Mouse (Mus musculus) gastrocnemius, adult 8-10 months (tissue): Measurements from ENCODE around the gene 1700001C02Rik. TPM values are rescaled to one million over a fixed set of nuclear protein-coding genes. Genes with fewer than 3 reads are reported as not detected.

Experiments used
- DNase-seq, 2 experiments: peaks; one replicate each; pipeline ENCODE4 v3.0.0; 2022; ENCODE audit warnings: low spot score in 2 of 2
- total RNA-seq, 4 experiments: library from RNA; stranded (reverse); gene quantifications; 2 replicates each; pipeline ENCODE4 v1.2.4; 2022

The 1700001C02Rik gene
- total RNA-seq, 4 experiments from 2014 or later: not detected

DNA sequence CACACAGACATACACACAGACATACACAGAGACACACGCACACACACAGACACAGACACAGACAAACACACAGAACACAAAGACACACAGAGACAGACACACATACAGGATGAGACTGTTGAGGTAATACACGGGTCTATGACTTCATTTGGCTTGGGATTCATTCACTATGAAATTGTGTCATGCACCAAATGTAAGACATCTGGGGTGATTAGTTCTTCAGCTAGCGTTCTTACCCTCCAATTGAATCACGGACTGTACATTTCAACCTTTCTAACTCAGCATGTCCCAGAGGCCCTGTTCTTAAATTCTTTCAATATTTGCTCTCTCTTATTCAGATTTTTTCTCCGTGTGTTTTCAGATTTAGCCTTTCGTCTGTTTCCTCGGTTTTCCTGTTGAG lies 28.8 kb downstream of the 1700001C02Rik start:
- no peak for DNase-seq

DNA sequence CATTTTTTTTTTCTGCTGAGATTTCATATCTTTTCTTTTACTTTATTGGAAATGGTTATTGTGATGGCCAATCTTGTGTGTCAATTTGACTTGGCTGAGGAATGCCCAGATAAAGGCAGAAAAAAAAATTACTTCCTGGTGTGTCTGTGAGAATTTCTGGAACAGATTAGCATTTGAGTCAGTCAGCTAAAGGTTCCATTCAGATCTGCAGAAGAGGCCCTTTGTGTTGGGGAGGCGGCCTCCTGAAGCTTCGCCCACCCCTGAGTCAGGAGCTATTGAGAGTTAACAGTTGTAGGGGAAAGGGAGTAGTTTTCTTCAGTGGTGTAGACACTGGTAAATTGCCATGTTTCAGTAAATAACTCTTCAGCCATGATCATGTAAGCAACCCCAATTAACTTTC lies 29.4 kb downstream of the 1700001C02Rik start:
- DNase-seq: no peak

DNA sequence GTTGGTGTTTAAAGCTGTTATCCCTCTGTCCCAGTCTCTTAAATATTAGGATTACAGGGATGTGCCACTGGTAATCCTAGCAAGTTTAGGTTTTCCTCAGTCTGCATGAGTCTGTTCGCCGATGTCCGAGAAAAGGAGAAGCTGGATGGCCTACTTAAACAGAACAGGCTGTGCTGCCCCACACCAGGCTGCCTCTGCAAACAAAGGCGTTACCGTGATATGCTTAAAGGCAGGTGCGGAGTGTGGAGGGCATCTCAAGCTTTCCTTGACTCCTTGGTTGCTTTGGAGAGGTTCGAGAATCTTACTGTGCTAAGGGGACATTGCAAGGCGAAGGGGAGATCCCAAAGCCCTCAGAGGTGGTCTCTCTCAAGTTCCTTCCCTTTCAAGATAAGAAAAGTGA lies 31.0 kb downstream of the 1700001C02Rik start:
- no peak for DNase-seq

DNA sequence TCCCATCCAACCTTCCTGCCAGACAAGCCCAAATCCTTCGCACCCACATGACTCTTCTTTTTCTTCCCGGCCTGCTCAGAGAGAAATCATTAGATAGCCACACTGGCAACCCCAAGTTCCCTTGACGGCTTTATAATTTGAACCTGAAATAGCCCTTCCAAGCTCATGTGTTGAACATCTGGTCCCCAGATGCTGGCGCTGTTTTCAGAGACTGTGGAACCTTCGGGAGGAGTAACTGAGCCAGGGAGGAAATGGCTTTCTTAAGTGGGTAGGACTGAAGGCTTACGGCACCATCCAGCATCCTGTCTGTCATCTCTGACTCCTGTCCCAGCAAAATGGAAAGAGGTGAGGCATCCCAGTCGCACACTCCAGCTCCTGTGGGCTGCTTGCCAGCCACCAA lies 31.5 kb downstream of the 1700001C02Rik start:
- no peak for DNase-seq

DNA sequence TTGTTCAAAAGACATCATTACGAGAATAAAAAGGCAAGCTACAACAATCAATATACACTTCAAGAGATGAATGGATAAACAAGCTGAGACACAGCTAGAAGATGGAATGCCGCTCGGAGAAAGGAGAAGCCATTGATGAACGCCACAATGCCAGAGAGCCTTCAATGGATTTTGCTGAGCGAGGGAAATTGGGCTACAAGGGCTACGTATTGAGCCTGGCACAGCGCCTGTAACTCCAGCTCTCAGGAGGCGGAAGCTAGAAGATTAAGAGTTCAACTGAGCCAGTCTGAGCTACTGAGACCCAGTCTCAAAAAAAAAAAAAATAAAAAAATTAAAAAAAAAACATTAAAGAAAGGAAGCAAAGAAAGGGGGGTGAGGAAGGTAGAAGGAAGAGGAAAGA lies 47.3 kb downstream of the 1700001C02Rik start:
- DNase-seq: no peak

DNA sequence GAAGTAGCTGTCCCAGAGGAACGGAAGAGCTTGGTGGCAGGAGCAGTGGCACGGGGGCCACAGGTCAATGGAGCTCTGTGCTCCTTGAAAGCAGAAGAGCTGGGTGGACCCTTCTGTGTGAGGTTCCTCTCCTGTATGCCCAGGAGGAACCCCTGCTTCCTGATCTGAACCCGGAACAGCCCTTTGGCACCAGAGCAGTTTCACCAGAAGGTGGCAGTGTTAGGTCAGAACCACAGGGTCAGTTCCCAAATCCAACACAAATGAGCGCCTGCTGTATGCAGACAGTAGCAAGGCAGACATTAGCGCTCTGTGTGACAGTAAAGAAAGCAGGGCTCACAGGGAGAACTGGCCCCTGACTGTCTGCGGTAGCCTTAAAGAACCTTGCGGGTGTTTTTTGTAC lies 50.5 kb downstream of the 1700001C02Rik start:
- DNase-seq: no peak

- DNase-seq: no peak
Measured at GRCm38 (mm10) chr5:30518108-30518507, 52.3 kb downstream of the 1700001C02Rik start.

DNA sequence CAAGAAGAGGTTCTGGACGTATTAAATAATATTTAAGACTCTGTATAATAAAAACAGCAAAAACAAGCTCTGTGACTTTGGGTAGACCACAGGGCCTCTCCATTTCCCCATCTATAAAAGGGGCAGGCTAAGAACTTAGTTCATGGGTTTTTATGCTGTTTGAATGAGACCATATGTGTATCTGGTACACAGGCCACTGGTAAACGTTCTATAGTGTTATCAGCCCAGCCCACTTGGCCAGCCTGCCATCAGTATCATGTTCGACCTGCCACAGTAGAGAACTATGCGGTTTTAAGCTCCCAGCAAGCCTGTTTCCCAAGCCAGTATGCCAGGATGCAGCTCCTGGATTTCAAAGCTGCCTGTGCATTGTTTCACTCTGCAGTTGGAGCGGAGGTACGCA lies 52.7 kb downstream of the 1700001C02Rik start:
- DNase-seq: no peak

- no peak for DNase-seq
Measured at GRCm38 (mm10) chr5:30519494-30519893, 53.6 kb downstream of the 1700001C02Rik start.

- DNase-seq: no peak
Measured at GRCm38 (mm10) chr5:30520214-30520732, 54.4 kb downstream of the 1700001C02Rik start.

DNA sequence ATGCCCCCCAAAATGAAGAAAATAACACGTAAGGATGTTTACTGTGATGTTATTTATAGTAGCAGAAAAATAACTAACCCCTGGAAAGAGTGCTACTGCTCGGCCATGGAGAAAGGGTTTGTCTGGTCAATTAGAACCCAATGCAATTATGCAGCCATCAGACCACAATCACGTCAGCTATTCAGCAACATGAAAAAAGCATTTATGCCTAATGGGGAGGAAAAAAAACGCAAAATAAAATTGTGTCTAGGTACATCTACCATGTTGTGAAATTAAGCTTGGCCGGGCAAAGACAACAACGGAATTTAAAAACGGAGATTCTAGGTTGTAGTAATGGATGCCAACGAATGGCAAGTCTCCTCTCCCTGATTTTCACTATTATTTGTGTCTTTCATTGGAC lies 56.6 kb downstream of the 1700001C02Rik start:
- DNase-seq: no peak

DNA sequence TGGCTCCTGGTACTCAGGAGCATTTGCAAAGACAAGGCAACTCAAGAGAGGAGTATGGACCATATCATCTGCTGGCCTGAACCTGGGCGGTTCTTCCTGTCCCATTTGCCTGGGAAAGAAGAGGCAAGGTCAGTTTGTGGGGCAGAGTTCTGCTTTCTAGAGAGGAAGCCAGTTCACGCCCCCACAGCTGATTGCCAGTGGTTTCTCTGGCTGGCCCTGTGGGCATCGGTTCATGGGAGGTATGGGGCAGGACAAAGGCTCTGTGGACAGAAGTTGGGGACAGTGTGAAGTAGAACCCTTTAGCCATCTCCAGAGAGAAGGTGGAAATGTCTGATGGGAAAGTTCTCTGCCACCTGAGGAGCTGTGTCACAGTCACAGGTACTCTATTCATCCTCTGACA lies 57.3 kb downstream of the 1700001C02Rik start:
- no peak for DNase-seq

DNA sequence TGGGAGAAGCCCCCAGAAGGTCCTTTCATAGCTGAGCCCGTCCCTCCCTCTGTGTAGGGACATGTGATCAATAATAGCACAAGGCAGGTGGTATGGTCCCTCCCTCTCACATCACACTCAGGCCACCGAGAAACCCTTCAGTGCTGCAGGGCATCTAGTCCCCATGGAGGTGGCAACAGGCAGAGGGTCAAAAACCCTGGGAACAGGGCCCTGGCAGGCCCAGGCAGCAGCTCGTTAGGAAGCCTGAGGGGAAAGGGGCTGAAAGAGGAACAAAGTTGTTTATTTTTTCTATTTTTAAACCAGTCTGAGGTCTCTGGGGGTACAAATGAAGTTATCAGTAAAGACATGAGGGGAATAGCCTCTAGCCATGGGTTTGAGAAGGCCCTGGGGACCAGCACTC lies 58.4 kb downstream of the 1700001C02Rik start:
- DNase-seq: no peak

GRCm38 (mm10) chr5:30525920-30526836 lies 60.3 kb downstream of the 1700001C02Rik start:
- DNase-seq: no peak

DNA sequence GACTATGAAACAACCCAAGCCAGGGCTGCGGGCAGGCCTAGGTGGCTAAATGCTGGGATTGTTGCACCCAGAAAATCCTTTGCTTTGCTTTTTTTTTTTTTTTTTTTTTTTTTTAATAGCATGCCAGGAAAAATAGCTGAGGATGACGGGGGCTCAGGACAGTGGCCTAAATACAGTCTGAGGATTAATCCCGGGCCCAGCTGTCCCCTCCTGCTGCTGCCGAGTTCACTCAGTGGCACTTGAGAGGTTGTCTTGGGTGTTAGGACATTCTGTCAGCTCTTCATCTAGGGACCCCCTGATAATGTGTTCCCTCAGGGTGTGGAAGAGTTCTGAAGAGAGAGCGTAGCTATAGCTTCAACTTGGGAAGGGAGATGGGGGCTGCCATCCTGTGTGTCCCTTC lies 61.3 kb downstream of the 1700001C02Rik start:
- no peak for DNase-seq

GRCm38 (mm10) chr5:30528906-30529305 lies 63.1 kb downstream of the 1700001C02Rik start:
- DNase-seq: no peak

Other genes with a start within 250 kb of the 1700001C02Rik start
- 10 to 100 TPM in 1 of 4 experiments, 1 to 10 TPM in 3; 7.4 to 10.8 (median 8.6) TPM for gene Selenoi, start 233.5 kb upstream of the 1700001C02Rik start, total RNA-seq
- not detected for gene Drc1, start 184.7 kb upstream of the 1700001C02Rik start, total RNA-seq
- under 1 TPM in 3 of 4 experiments, not detected in 1; 0.02 to 0.05 (median 0.04) TPM for gene Otof, start 4.1 kb upstream of the 1700001C02Rik start, total RNA-seq
- gene Cib4, start 79.8 kb downstream of the 1700001C02Rik start, total RNA-seq: not detected
- 1 to 10 TPM in 1 of 4 experiments, under 1 TPM in 3; 0.17 to 1.2 (median 0.39) TPM for gene Kcnk3, start 122.1 kb downstream of the 1700001C02Rik start, total RNA-seq
- 10 to 100 TPM; 10.2 to 14.4 (median 12.4) TPM for gene Slc35f6, start 181.9 kb downstream of the 1700001C02Rik start, total RNA-seq
- gene Cenpa, start 200.7 kb downstream of the 1700001C02Rik start, total RNA-seq: 1 to 10 TPM; 1.5 to 2.2 (median 1.6) TPM
- gene Dpysl5, start 245.5 kb downstream of the 1700001C02Rik start, total RNA-seq: 1 to 10 TPM in 3 of 4 experiments, under 1 TPM in 1; 0.97 to 1.6 (median 1.4) TPM